Mouse (Mus musculus): ENCODE measurements around the gene Rnf213. TPM values are rescaled to one million over a fixed set of nuclear protein-coding genes. Genes with fewer than 3 reads are reported as not detected.

The Rnf213 gene
- polyA plus RNA-seq, 1 experiment = 25.4 TPM

DNA sequence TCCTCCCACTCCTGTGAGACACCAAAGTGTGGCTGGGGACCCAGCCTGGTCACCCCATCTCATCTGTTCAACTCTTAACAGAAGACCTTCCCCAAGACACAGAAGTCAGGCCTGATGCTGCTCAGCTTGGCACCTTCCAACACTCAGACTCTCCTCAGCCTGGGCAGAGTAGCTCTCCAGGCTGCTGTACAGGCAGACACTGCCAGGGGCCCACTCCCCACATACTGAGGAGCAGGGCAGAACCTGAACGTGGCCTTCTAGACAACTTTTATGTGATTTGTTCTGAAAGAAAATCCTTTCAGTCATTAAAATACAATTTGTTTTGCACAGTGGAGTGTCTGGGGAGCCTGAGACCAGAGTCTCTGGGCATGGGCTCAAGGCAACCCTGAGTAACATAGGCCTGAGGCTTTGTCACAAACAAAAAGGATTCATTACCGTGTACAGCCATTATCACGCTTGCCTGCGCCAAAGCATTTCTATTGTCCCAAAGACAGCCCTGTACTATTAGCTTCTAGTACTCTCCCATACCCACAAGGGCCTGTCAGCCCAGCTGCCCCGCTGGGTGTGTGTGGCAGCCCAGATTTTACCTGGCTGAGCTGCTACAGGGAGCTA, 116.4 kb downstream of the Rnf213 start:
- DNase-seq (ENCODE audit: low read depth, low spot score) = no peak
- 64% methylated on average over 5 of the region's 5 CpGs for WGBS

- WGBS = 20% methylated on average over 9 of the region's 9 CpGs
- no peak for DNase-seq (ENCODE audit: low read depth, low spot score)
Observed at GRCm38 (mm10) chr11:119513038-119513659, 120.2 kb downstream of the Rnf213 start.

- 53% methylated on average over 16 of the region's 16 CpGs for WGBS
- DNase-seq (ENCODE audit: low read depth, low spot score) = no peak
Observed at GRCm38 (mm10) chr11:119514108-119514860, 121.4 kb downstream of the Rnf213 start.

DNA sequence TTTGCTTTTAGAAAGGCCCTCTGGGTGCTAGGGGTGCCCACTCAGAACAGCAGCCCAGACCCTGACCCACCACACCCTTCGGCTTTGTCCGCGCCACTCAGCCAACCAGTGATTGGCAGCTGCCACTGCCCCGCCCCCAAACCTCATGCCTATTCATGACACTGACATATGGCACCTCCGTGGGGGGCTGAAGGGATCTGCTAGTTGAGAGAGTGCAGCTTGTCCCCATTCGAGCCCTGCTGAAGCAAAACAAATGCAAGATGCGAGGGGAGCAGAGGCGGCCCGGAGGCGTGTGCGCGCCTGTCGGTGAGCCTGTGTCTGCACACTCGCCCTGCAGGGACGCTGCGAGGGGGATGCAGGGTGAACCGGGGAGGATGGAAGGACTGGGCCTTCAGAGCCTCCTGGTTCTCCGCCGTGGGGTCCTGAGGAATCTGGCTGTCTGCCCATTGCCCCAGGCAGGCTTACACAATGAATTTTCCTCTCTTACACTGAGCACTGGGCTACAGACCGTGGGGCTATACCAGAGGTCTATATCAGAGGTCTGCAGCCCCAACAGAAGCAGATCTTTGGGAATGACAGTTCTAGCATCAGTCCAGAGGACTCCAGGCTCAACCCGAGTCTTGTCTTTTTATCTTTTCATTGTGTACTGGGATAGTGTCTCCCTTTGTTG, 122.2 kb downstream of the Rnf213 start:
- no peak for DNase-seq (ENCODE audit: low read depth, low spot score)
- WGBS = 12% methylated on average over 21 of the region's 21 CpGs

- WGBS = 80% methylated on average over 16 of the region's 16 CpGs
- no peak for DNase-seq (ENCODE audit: low read depth, low spot score)
Observed at GRCm38 (mm10) chr11:119515823-119516676, 123.2 kb downstream of the Rnf213 start.

DNA sequence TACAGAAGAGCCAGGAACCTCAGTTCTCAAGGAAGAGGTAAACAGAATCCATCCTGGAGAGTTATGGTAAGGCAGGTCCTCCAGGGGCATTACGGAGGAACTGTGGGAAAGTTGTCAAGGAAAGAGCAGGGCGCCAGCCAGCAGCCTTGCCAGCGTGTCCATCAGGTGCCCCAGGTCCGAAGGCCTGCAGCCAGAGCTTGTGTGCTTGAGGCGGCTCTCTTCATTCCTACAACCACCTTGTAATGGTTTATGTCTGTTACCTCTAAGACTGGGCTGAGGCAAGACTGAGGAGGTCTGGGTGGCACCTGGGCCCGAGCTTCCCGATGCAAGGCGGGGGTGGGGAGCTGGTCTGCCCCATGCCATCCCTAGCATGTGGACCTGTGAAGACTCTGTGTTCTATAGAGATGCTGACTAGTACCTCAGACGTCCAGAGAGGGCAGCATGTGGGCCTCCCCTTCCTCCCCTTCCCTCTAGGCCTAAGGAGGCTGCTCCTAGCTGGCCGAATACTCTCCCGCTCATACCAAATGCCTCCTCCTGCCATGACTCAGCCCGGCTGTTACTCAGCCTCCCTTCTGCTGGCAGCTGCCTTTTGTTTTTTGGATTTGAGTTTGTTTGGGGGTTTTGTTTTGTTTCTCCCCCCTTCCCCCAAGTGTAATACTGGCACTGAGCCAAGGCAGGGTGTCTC, 123.9 kb downstream of the Rnf213 start:
- 71% methylated on average over 12 of the region's 12 CpGs for WGBS

GRCm38 (mm10) chr11:119519387-119519786, 126.5 kb downstream of the Rnf213 start:
- DNase-seq (ENCODE audit: low read depth, low spot score) = no peak
- 100% methylated on average over 1 of the region's 1 CpGs for WGBS

More for the DNA sequence above, 123.9 kb downstream of the Rnf213 start:
- no peak for DNase-seq (ENCODE audit: low read depth, low spot score)

DNA sequence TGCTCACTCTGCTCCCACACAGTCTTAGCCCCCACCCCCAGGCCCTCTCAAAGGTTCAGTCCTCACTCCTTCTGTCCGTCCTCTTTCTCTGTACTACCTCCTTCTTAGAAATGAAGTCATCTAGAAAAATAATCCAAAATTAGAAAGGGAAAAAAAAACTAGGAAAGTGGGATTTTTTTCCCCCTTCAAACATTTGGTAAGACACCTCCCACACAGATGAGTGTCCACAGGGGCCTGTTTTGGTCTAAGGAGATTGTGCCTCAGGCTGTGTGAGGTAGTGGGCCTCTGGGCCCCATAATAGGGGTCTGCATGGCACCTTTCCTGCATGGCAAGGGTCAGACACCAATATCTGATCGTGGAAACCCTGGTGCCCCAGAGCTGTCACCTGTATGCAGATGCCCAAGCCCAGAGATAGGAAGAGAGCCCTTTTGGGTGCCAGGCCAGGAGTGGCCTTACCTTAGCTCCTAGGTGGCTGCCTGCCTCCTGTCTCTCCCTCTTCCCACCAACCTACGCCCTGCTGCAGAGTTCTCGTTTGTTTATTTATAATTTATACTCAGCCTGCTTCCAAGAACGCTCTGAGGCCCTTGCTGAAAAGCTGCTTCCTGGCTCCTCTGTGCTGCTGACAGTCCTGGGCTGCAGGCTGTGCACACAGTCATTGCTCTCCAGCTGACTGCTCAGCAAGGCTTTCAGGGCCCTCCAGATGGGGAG, 127.3 kb downstream of the Rnf213 start:
- 35% methylated on average over 5 of the region's 5 CpGs for WGBS

GRCm38 (mm10) chr11:119520713-119521063, 127.8 kb downstream of the Rnf213 start:
- no peak for DNase-seq (ENCODE audit: low read depth, low spot score)

More for the DNA sequence above, 127.3 kb downstream of the Rnf213 start:
- DNase-seq (ENCODE audit: low read depth, low spot score) = no peak

GRCm38 (mm10) chr11:119521920-119522710, 129.2 kb downstream of the Rnf213 start:
- DNase-seq (ENCODE audit: low read depth, low spot score) = no peak
- WGBS = 86% methylated on average over 6 of the region's 6 CpGs

DNA sequence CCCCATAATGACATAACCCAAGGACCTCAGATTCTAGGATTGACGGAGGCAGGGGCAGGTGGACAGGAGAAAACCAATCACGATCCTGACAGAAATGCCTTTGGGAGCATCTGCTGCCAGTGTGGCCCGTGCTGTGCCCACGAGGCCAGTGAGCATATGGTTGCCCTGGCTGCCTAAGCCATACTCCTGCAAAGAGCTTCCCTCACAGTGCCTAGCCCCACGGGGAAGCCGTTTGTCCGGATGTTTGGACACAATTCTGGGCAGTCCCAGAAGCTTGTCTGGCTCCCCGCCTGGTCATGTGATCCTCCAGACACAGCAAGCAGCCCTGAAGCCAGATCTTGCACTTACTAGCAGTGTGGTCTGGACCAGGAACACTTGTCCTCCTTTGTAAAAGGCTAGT, 129.9 kb downstream of the Rnf213 start:
- 64% methylated on average over 8 of the region's 8 CpGs for WGBS
- DNase-seq (ENCODE audit: low read depth, low spot score) = no peak

DNA sequence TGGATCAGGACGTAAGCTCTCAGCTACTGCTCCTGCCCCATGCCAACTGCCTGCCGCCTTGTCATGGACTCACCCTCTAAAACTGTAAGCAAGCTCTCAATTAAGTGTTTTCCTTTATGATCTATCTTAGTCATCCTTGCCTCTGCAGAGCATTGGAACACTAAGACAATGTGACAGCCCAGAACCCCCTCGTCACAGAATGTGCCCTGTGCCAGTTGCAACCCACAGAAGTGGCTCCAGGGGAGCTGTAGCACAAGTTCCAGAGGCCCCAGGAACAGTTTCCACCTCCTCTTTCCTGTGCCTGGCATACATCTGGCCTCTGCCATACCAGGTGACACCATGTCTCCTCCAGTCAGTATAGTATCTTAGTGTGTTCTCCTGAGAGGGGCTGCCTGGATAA, 130.5 kb downstream of the Rnf213 start:
- no peak for DNase-seq (ENCODE audit: low read depth, low spot score)
- WGBS = 85% methylated on average over 3 of the region's 3 CpGs

- 2% methylated on average over 33 of the region's 33 CpGs for WGBS
- peak; percentile 45 for DNase-seq (ENCODE audit: low read depth, low spot score)
Observed at GRCm38 (mm10) chr11:119524545-119524949, 131.6 kb downstream of the Rnf213 start.

DNA sequence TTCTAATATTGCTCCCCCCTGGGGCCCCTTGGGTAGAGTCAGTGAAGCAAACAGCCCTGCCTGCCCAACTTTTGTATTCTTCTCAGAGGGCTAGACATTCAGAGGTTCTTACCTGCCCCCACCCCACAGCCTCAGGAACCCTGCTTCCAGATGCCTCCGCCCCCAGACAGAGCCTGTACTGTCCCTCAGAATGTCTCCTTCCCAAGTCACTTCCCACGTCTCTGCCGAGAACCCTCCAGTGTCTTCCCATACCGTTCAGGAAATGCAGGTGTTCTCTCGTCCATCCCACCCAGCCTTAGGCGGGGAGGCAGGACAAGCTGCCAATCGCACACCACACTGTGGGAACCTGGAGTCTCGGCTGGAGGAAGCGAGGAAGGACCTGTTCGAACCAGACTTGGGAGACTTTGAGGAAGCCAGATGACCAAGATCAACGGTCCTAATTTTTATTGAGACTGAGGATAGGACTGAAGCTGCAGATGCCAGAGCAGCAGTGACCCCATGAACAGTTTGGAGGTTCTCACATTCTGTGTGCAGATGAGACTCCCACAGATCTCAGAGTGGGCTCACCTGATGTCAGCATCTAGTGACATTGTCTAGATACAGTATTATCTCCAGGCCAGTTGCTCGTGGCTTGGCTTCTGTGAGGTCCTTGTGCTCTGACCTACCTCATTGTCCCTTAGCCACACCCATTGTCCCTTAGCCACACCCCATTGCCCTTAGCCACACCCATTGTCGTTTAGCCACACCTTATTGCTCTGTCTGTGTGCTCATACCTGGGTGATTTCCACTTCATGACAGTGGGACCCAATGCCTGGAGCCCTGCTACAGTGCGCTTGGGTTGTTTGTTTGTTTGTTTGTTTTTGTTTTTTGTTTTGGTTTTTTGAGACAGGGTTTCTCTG, 133.4 kb downstream of the Rnf213 start:
- WGBS = 67% methylated on average over 14 of the region's 14 CpGs
- DNase-seq (ENCODE audit: low read depth, low spot score) = no peak

DNA sequence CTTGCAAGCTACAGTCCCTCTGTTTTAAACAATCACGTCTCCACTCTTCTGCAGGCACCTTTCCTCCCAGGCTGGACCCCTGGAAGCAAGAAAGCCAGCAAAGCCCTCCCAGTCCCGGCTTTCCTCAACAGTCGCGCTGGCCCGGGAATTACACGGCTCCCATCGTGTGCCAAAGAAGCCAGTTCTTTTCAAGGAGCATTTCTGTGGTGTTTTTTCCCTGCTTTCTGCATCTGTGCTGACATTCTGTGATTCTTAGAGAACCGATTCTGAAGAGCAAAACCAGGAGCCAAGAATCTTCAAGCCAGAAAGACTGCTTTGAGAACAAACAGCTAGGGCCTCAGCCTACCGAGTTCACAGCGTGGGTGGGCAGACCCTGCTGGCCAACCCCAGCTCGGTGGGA, 136.0 kb downstream of the Rnf213 start:
- no peak for DNase-seq (ENCODE audit: low read depth, low spot score)
- WGBS = 52% methylated on average over 11 of the region's 11 CpGs

- WGBS = 67% methylated on average over 8 of the region's 8 CpGs
- no peak for DNase-seq (ENCODE audit: low read depth, low spot score)
Observed at GRCm38 (mm10) chr11:119532460-119532859, 139.6 kb downstream of the Rnf213 start.

- WGBS = 65% methylated on average over 7 of the region's 7 CpGs
- no peak for DNase-seq (ENCODE audit: low read depth, low spot score)
Observed at GRCm38 (mm10) chr11:119533745-119534144, 140.8 kb downstream of the Rnf213 start.
